Mouse (Mus musculus) lung, postnatal 0 days (tissue): ENCODE data around the gene Ggact. TPM values are rescaled to one million over a fixed set of nuclear protein-coding genes. Genes with fewer than 3 reads are reported as not detected.

Experiments used
- ATAC-seq: fragments of 200-750 bp; cut with Nextera tagmentation; 2 replicates; pipeline ENCODE4 v1.8.0; 2017; ENCODE audit warnings: moderate library complexity
- DNase-seq: peaks from one replicate; pipeline ENCODE4 v3.0.0-alpha.2; 2016; ENCODE audit warnings: low spot score
- H3K27ac ChIP-seq: fragments of 300-500 bp; sonication (generic); 2 replicates; pipeline ENCODE4 v1.5.1; 2014; ENCODE audit warnings: antibody characterized with exemption, mild to moderate bottlenecking, low read length, mixed read lengths
- H3K27me3 ChIP-seq: fragments of 300-500 bp; sonication (generic); replicated peaks from 2 replicates; pipeline ENCODE4 v1.6.1; 2014; ENCODE audit warnings: low read length, mixed read lengths; ENCODE audit not compliant: insufficient read depth
- H3K36me3 ChIP-seq: fragments of 300-500 bp; sonication (generic); 2 replicates; pipeline ENCODE4 v1.6.1; 2014; ENCODE audit warnings: low read length, mixed read lengths; ENCODE audit not compliant: insufficient read depth
- H3K4me1 ChIP-seq: fragments of 300-500 bp; sonication (generic); 2 replicates; pipeline ENCODE4 v1.6.1; 2014; ENCODE audit warnings: antibody characterized with exemption, low read depth, low read length, mixed read lengths; ENCODE audit not compliant: insufficient read depth
- H3K4me2 ChIP-seq: fragments of 300-500 bp; sonication (generic); replicated peaks from 2 replicates; pipeline ENCODE4 v1.6.1; 2014; ENCODE audit warnings: low read depth, mild to moderate bottlenecking, low read length, moderate library complexity, mixed read lengths
- H3K4me3 ChIP-seq: fragments of 300-500 bp; sonication (generic); 2 replicates; pipeline ENCODE4 v1.5.1; 2014; ENCODE audit warnings: low read depth, low read length
- H3K9ac ChIP-seq: fragments of 300-500 bp; sonication (generic); replicated peaks from 2 replicates; pipeline ENCODE4 v1.6.1; 2014; ENCODE audit warnings: low read depth, mild to moderate bottlenecking
- H3K9me3 ChIP-seq: fragments of 300-500 bp; sonication (generic); 2 replicates; pipeline ENCODE4 v1.6.1; 2016; ENCODE audit warnings: low read length, mixed read lengths
- CTCF ChIP-seq: IDR thresholded peaks from 2 replicates; pipeline ENCODE4 v1.5.1; 2016; ENCODE audit warnings: antibody characterized with exemption, mild to moderate bottlenecking
- EP300 ChIP-seq: IDR thresholded peaks from 2 replicates; pipeline ENCODE4 v1.6.1; 2016; ENCODE audit warnings: antibody characterized with exemption, mild to moderate bottlenecking, control low read depth
- WGBS: fragments of 180-500 bp; shearing (Covaris S2); extraction: QIAGEN DNeasy Blood & Tissue Kit; methylation state at CpG from one replicate; pipeline ENCODE4 v1.1.7; 2014; 5-methylcytosine and 5-hydroxymethylcytosine counted together
- polyA plus RNA-seq: library from polyadenylated mRNA; unstranded; fragments of >200 nt; fragmentation: Nextera tagmentation; extraction: Ambion mirVana; gene quantifications from 2 replicates; pipeline ENCODE4 v1.2.1, GENCODE M21; 2015

Ggact gene
- polyA plus RNA-seq, 1 experiment from 2014 or later: 35.3 TPM

DNA sequence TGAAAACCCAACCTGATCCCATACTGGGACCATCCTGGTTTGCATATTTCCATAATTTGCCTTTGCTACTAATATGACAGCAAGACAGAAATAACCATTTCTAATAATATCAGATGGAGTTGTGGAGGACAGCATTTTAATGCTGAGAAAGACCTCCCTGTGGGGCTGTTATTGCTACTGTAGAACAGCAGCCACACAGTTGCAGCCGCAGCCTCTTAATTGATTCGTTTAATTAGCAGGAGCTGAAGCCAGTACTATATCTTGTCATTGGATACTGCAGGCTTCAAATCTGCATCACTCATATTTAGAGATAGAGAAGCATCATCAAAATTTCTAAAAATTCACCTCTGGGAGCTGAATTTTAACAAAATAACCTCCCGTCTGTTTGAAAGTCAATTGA lies 92.6 kb downstream of the Ggact start:
- 88% methylated on average over 3 of the region's 3 CpGs for WGBS
- H3K4me3 ChIP-seq: no peak overlapping the region
- H3K9me3 ChIP-seq: no peaks in the 10 kb centered on the region
- H3K36me3 ChIP-seq: no peaks in the 10 kb centered on the region
- H3K27ac ChIP-seq: no peak overlapping the region
- H3K27me3 ChIP-seq: no peaks in the 10 kb centered on the region
- no peaks in the 10 kb centered on the region for H3K4me1 ChIP-seq
- ATAC-seq (no peak), DNase-seq (no peak)
- TF ChIP-seq CTCF (no peak), EP300 (no peak)
- H3K9ac ChIP-seq: no peak overlapping the region
- no peak overlapping the region for H3K4me2 ChIP-seq

DNA sequence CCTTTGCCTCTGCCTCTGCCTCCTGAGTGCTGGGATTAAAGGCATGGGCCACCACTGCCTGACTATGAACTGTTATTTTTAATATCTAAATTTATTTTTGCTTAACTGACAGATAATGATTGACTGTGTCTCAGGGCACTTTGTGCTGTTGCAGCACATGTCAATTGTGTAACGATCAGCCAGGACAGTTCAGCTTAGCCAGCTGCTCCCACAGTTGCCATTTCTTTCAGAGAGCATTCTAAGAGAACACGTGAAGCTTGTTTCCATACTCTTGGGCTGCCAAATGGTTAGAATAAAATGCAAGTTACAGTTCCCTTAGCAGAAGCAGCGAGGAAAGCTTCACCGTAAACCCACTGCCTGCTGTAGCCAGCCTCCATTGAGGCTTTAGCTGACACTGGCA lies 113.3 kb downstream of the Ggact start:
- ATAC-seq: no peak
- no peak overlapping the region for H3K4me2 ChIP-seq
- WGBS: 75% methylated on average over 4 of the region's 4 CpGs
- H3K27me3 ChIP-seq: no peaks in the 10 kb centered on the region
- no peak for TF ChIP-seq CTCF
- TF ChIP-seq EP300: no peak
- H3K36me3 ChIP-seq: no peaks in the 10 kb centered on the region
- H3K4me3 ChIP-seq: no peak overlapping the region
- H3K9ac ChIP-seq: no peak overlapping the region
- H3K27ac ChIP-seq: no peak overlapping the region
- no peaks in the 10 kb centered on the region for H3K4me1 ChIP-seq
- DNase-seq: no peak
- H3K9me3 ChIP-seq: no peaks in the 10 kb centered on the region

DNA sequence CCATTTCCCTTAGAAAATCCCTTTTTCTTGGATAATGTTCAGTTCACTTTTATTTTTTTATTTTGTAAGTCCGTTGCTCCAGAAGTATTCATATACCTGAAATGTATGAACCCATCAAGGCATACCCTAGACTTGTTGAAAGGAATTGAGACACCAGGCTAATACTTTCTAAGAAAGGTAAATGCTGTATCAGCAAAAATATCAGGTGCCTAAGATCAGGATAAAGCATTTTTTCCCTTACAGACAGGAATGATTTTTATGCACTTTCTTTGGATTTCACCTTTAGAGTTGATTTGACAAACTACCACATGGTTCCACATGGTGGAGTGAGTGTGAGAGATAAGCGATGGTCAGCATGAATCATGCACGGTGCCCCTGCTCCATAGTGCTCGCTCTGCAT lies 120.2 kb downstream of the Ggact start:
- H3K36me3 ChIP-seq: no peaks in the 10 kb centered on the region
- WGBS: 81% methylated on average over 4 of the region's 4 CpGs
- no peak overlapping the region for H3K4me3 ChIP-seq
- no peak for ATAC-seq
- no peak overlapping the region for H3K9ac ChIP-seq
- no peak for TF ChIP-seq EP300
- no peak for TF ChIP-seq CTCF
- H3K27me3 ChIP-seq: no peaks in the 10 kb centered on the region
- H3K4me1 ChIP-seq: no peaks in the 10 kb centered on the region
- no peaks in the 10 kb centered on the region for H3K9me3 ChIP-seq
- no peak overlapping the region for H3K27ac ChIP-seq
- DNase-seq: no peak
- no peak overlapping the region for H3K4me2 ChIP-seq

DNA sequence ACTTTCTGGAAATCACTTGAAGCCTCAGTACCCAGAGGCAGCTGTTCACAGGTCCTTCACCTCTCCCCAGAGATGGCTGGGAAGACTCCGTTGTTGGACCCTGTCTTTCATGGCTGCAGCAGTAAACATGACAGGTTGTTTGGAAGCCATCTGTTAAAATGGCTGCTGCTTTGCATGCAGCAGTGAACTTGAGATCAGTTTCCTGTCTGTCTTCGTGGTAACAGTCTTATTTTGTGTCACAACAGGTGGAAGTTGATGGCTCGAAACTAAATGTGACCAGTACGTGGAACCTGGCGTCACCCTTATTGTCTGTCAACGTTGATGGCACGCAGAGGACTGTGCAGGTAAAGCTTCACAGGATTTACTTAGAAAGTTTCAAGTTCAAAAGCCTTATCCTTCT lies 123.4 kb downstream of the Ggact start:
- DNase-seq: no peak
- no peaks in the 10 kb centered on the region for H3K27me3 ChIP-seq
- H3K27ac ChIP-seq: no peak overlapping the region
- H3K9me3 ChIP-seq: no peaks in the 10 kb centered on the region
- no peak overlapping the region for H3K4me3 ChIP-seq
- no peaks in the 10 kb centered on the region for H3K4me1 ChIP-seq
- WGBS: 79% methylated on average over 7 of the region's 7 CpGs
- no peak overlapping the region for H3K4me2 ChIP-seq
- no peak overlapping the region for H3K9ac ChIP-seq
- TF ChIP-seq CTCF (no peak), EP300 (no peak)
- no peak for ATAC-seq
- no peaks in the 10 kb centered on the region for H3K36me3 ChIP-seq

DNA sequence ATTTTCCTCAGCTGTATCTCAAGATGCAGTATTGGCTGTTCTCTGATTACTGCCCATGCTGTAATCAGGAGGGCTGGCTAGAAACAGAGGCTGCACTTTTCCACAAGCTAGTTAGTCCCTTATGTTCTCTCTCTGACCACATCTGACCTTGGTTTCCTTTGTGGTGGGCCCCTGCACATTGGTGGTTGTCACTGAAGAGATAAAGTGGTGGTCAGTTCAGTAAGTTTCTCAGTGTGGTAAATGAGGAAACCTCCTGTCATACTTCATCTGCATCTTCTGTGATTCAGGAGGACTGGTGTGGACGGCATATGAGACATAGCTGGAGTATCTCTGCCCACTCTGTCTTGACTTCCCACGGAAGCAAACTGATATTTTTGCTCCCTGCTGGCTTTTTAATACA lies 125.4 kb downstream of the Ggact start:
- no peak overlapping the region for H3K4me2 ChIP-seq
- no peaks in the 10 kb centered on the region for H3K4me1 ChIP-seq
- WGBS: 65% methylated on average over 2 of the region's 2 CpGs
- no peaks in the 10 kb centered on the region for H3K9me3 ChIP-seq
- ATAC-seq (no peak), DNase-seq (no peak)
- H3K36me3 ChIP-seq: no peaks in the 10 kb centered on the region
- no peaks in the 10 kb centered on the region for H3K27me3 ChIP-seq
- H3K27ac ChIP-seq: no peak overlapping the region
- H3K9ac ChIP-seq: no peak overlapping the region
- H3K4me3 ChIP-seq: no peak overlapping the region
- no peak for TF ChIP-seq CTCF
- no peak for TF ChIP-seq EP300

DNA sequence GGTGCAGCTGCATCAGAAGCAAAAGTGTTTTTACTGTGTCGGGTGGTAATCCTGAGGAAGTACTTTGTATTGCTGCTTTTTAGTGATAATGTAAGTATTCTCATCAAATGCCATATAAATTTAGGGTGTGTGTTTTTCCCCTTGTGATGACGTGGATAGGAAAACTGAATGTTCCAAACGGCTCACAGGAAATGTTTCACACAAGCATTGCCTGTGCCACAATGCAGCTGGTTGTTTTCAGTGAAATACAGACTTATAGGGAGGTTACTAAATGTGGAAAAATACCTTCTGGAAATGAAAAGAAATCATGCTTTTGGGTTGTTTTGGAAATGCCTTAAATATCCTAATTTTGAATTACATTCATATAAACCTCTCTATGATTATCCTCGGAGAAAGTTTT lies 128.9 kb downstream of the Ggact start:
- 65% methylated on average over 4 of the region's 4 CpGs for WGBS

DNA sequence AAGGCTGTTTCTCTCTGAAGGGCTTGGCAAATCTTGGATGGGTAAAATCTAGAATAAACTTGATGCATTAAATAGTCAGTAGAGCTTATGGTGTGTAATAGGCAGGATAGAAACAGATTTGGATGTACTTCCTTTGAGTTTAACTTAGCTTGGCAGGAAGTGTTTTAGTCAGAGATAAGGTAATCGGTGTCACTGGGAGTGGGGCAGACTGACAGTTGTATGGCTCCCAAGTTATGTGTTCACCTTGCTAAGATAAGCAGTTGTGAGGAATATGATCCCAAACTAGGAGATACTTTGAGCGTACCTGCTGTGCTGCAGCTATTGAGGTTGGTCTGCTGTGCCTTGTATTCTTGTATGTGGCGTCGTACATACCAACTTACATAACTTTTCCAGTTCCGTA lies 147.1 kb downstream of the Ggact start:
- no peak for TF ChIP-seq CTCF
- TF ChIP-seq EP300: no peak
- H3K4me2 ChIP-seq: no peak overlapping the region
- no peak overlapping the region for H3K27ac ChIP-seq
- no peaks in the 10 kb centered on the region for H3K4me1 ChIP-seq
- no peaks in the 10 kb centered on the region for H3K36me3 ChIP-seq
- H3K27me3 ChIP-seq: no peaks in the 10 kb centered on the region
- ATAC-seq (no peak), DNase-seq (no peak)
- no peak overlapping the region for H3K4me3 ChIP-seq
- H3K9me3 ChIP-seq: no peaks in the 10 kb centered on the region
- H3K9ac ChIP-seq: no peak overlapping the region
- 86% methylated on average over 5 of the region's 5 CpGs for WGBS

More for the DNA sequence above, 128.9 kb downstream of the Ggact start:
- TF ChIP-seq EP300: no peak
- TF ChIP-seq CTCF: no peak
- DNase-seq: no peak
- no peaks in the 10 kb centered on the region for H3K9me3 ChIP-seq
- no peak overlapping the region for H3K4me3 ChIP-seq
- H3K4me2 ChIP-seq: no peak overlapping the region
- H3K4me1 ChIP-seq: no peaks in the 10 kb centered on the region
- H3K27me3 ChIP-seq: no peaks in the 10 kb centered on the region
- no peaks in the 10 kb centered on the region for H3K36me3 ChIP-seq
- no peak for ATAC-seq
- H3K9ac ChIP-seq: no peak overlapping the region
- H3K27ac ChIP-seq: no peak overlapping the region

Other genes with a start within 250 kb of the Ggact start
- 6.2 and 10.7 TPM in 2 replicates for gene Tmtc4, start 70.3 kb upstream of the Ggact start, polyA plus RNA-seq